Mouse (Mus musculus): ENCODE results near the gene Vps50. TPM values are rescaled to one million over a fixed set of nuclear protein-coding genes. Genes with fewer than 3 reads are reported as not detected.
A peak's percentile ranks its signal among the peaks of the same experiment; 100 is the strongest.
"Not testable (repeated sequence)": the region's sequence is repeated elsewhere in the genome, so short reads cannot be mapped to it uniquely, and the experiment has no call there.

Vps50 gene
- polyA plus RNA-seq, 1 experiment from 2014 or later: 24.8 TPM

DNA sequence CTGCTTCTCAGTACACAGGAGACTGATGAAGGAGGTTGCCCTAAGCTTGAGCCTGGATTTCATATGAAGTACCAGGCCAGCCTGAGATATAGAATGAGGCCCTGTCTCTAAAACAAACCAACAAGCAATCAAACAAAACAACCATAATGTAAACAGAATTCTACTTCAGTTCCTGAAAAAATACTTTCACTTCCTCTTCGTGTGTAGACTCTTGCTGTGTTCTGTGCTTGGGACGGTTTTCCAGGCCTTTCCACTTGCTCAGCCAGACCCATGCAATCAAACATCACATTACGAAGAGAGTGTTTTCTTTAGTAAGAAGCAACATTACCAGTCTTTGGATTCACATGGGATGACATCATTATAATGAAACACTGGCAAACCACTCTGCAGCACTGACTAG lies 16.5 kb upstream of the Vps50 start:
- H3K27ac ChIP-seq (replicated peaks; ENCODE audit: low read depth, low read length): no peak overlapping the region
- H3K9me3 ChIP-seq (ENCODE audit: control insufficient read depth, low read length): no peaks in the 10 kb centered on the region
- ATAC-seq (ENCODE audit: low read depth) (no peak), DNase-seq (ENCODE audit: low spot score) (no peak)
- no peaks in the 10 kb centered on the region for H3K27me3 ChIP-seq (replicated peaks; ENCODE audit: control insufficient read depth, insufficient read depth, low read length)
- no peaks in the 10 kb centered on the region for H3K4me1 ChIP-seq (ENCODE audit: control insufficient read depth, insufficient read depth, low read length)
- WGBS: 70% methylated on average over 3 of the region's 3 CpGs
- no peak overlapping the region for H3K4me2 ChIP-seq (ENCODE audit: low read depth, low read length)
- H3K36me3 ChIP-seq (ENCODE audit: control insufficient read depth, insufficient read depth, low read length): no peaks in the 10 kb centered on the region
- H3K9ac ChIP-seq (ENCODE audit: low read depth, low read length): no peak overlapping the region
- no peak overlapping the region for H3K4me3 ChIP-seq (ENCODE audit: low read depth, low read length)

DNA sequence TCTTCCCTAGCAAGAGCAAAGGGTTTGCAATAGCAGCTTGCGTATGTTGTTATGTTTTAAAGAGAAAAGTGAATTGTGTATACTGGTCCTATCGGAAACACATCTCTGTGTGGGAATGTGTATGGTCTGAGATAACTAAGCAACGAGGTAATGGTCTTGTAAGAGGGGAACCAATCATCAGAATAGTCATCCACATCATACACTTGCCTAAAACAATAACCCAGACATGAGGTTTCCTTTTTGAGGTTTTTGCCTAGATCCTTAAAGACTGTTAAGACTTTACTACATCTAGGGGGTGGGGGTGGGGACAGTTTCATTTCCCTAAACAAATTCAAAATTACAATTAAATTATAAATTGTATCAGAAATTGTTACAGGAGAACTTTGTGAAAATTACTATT lies 13.0 kb upstream of the Vps50 start:
- DNase-seq (ENCODE audit: low spot score) (no peak), ATAC-seq (ENCODE audit: low read depth) (no peak)
- no peak overlapping the region for H3K4me3 ChIP-seq (ENCODE audit: low read depth, low read length)
- H3K9ac ChIP-seq (ENCODE audit: low read depth, low read length): no peak overlapping the region
- H3K27ac ChIP-seq (replicated peaks; ENCODE audit: low read depth, low read length): no peak overlapping the region
- H3K4me1 ChIP-seq (ENCODE audit: control insufficient read depth, insufficient read depth, low read length): no peaks in the 10 kb centered on the region
- no peaks in the 10 kb centered on the region for H3K36me3 ChIP-seq (ENCODE audit: control insufficient read depth, insufficient read depth, low read length)
- no peaks in the 10 kb centered on the region for H3K9me3 ChIP-seq (ENCODE audit: control insufficient read depth, low read length)
- no peaks in the 10 kb centered on the region for H3K27me3 ChIP-seq (replicated peaks; ENCODE audit: control insufficient read depth, insufficient read depth, low read length)
- 75% methylated on average over 3 of the region's 3 CpGs for WGBS
- H3K4me2 ChIP-seq (ENCODE audit: low read depth, low read length): no peak overlapping the region

DNA sequence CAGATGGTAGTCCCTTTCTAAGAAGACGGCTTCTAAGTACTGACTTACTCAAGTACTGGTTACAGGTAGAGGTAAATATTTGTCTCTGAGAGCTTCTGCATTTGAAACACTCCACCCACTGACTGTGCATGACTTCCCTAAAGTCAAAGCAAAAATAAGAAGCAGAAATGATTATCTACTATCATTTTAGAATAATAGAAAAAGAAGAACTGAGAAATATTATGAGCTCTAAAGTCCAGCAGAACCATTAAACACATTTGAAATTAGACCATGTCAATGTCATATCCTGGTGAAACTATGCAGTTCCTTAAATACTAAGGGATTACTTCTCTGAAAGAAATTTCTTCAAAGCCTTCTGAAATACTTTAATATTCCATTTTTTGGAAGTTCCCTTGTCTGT lies 10.8 kb upstream of the Vps50 start:
- no peaks in the 10 kb centered on the region for H3K9me3 ChIP-seq (ENCODE audit: control insufficient read depth, low read length)
- DNase-seq (ENCODE audit: low spot score): no peak
- no peak for ATAC-seq (ENCODE audit: low read depth)
- H3K36me3 ChIP-seq (ENCODE audit: control insufficient read depth, insufficient read depth, low read length): no peaks in the 10 kb centered on the region
- 87% methylated on average over 1 of the region's 1 CpGs for WGBS
- no peak overlapping the region for H3K4me3 ChIP-seq (ENCODE audit: low read depth, low read length)
- no peaks in the 10 kb centered on the region for H3K4me1 ChIP-seq (ENCODE audit: control insufficient read depth, insufficient read depth, low read length)
- no peak overlapping the region for H3K27ac ChIP-seq (replicated peaks; ENCODE audit: low read depth, low read length)
- H3K4me2 ChIP-seq (ENCODE audit: low read depth, low read length): no peak overlapping the region
- H3K9ac ChIP-seq (ENCODE audit: low read depth, low read length): no peak overlapping the region
- H3K27me3 ChIP-seq (replicated peaks; ENCODE audit: control insufficient read depth, insufficient read depth, low read length): no peaks in the 10 kb centered on the region

DNA sequence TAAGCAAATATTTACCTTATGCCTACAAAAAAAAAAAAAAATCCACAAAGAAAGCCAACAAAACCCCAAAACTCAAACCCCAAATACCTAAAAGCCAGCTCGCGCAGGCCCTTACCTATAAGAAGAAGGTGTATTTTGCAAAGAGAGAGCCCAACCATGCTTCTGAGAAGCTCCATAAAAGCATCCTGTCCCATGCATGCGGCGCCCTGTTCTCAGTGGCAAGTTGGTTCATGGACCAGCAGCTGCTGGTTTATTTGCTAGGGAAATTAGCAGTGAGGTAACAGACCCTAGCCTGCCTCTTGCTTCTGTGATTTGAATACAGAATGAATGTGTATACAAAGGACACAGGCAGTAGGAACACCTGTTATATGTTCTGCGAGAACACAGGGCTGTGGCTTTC lies 3.9 kb upstream of the Vps50 start:
- 79% methylated on average over 5 of the region's 5 CpGs for WGBS
- H3K4me1 ChIP-seq (ENCODE audit: control insufficient read depth, insufficient read depth, low read length): peaks cover 4% of the 10 kb centered on the region; the same call in 1 of the 2 replicates
- no peak overlapping the region for H3K4me2 ChIP-seq (ENCODE audit: low read depth, low read length)
- no peak overlapping the region for H3K27ac ChIP-seq (replicated peaks; ENCODE audit: low read depth, low read length)
- H3K36me3 ChIP-seq (ENCODE audit: control insufficient read depth, insufficient read depth, low read length): no peaks in the 10 kb centered on the region
- DNase-seq (ENCODE audit: low spot score) (no peak), ATAC-seq (ENCODE audit: low read depth) (no peak)
- no peaks in the 10 kb centered on the region for H3K27me3 ChIP-seq (replicated peaks; ENCODE audit: control insufficient read depth, insufficient read depth, low read length)
- H3K9me3 ChIP-seq (ENCODE audit: control insufficient read depth, low read length): no peaks in the 10 kb centered on the region
- H3K9ac ChIP-seq (ENCODE audit: low read depth, low read length): no peak overlapping the region
- no peak overlapping the region for H3K4me3 ChIP-seq (ENCODE audit: low read depth, low read length)

DNA sequence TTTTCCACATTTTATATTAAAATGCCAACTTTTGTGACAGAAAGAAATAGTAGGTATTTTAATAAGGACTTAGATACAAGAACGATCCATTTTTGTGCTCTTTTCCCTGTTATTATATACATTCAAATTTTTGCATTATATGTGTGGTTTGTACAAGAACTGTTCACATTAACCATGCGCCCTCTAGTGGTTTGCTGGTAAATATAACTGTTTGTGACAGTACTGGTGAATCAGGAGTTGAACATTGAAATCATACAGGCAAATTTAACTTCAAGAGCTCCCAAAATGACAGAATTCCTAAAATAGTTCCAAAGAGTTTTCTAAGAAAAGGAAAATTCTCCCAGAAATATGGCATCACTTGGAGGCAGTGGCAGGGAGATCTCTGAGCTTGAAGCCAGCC lies 2.0 kb upstream of the Vps50 start:
- ATAC-seq (ENCODE audit: low read depth) (no peak), DNase-seq (ENCODE audit: low spot score) (peak; percentile 85)
- Histone ChIP-seq H3K4me1 (ENCODE audit: control insufficient read depth, insufficient read depth, low read length) (peaks cover 4% of the 10 kb centered on the region; the same call in 1 of the 2 replicates), H3K36me3 (ENCODE audit: control insufficient read depth, insufficient read depth, low read length) (no peaks in the 10 kb centered on the region), H3K27ac (replicated peaks; ENCODE audit: low read depth, low read length) (no peak overlapping the region), H3K4me3 (ENCODE audit: low read depth, low read length) (no peak overlapping the region), H3K27me3 (replicated peaks; ENCODE audit: control insufficient read depth, insufficient read depth, low read length) (no peaks in the 10 kb centered on the region), H3K9me3 (ENCODE audit: control insufficient read depth, low read length) (no peaks in the 10 kb centered on the region), H3K9ac (ENCODE audit: low read depth, low read length) (no peak overlapping the region), H3K4me2 (ENCODE audit: low read depth, low read length) (no peak overlapping the region)
- WGBS: 6% methylated on average over 2 of the region's 2 CpGs

DNA sequence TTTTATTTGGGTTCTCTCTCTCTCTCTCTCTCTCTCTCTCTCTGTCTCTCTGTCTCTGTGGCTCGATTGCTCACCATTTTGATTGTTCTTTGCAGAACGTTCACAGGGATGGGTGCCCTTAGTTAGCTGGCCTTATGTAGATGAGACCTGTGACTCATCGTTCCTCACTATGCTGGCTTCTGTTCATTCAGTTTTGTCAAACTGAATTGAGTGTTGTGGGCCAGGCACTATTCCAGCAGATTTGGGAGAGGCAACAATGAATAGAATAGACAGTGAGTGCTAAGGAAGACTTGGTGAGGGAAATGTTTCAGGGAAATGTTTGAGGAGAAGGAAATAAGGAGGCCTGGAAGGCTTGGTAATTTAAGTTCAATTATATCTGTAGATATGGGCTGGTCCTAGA lies 2.1 kb downstream of the Vps50 start:
- no peak overlapping the region for H3K9ac ChIP-seq (ENCODE audit: low read depth, low read length)
- no peak overlapping the region for H3K27ac ChIP-seq (replicated peaks; ENCODE audit: low read depth, low read length)
- H3K4me2 ChIP-seq (ENCODE audit: low read depth, low read length): no peak overlapping the region
- no peaks in the 10 kb centered on the region for H3K27me3 ChIP-seq (replicated peaks; ENCODE audit: control insufficient read depth, insufficient read depth, low read length)
- ATAC-seq (ENCODE audit: low read depth): no peak
- WGBS: 94% methylated on average over 3 of the region's 3 CpGs
- no peaks in the 10 kb centered on the region for H3K36me3 ChIP-seq (ENCODE audit: control insufficient read depth, insufficient read depth, low read length)
- no peak overlapping the region for H3K4me3 ChIP-seq (ENCODE audit: low read depth, low read length)
- DNase-seq (ENCODE audit: low spot score): no peak
- no peaks in the 10 kb centered on the region for H3K9me3 ChIP-seq (ENCODE audit: control insufficient read depth, low read length)
- peaks cover 4% of the 10 kb centered on the region; the same call in 1 of the 2 replicates for H3K4me1 ChIP-seq (ENCODE audit: control insufficient read depth, insufficient read depth, low read length)

DNA sequence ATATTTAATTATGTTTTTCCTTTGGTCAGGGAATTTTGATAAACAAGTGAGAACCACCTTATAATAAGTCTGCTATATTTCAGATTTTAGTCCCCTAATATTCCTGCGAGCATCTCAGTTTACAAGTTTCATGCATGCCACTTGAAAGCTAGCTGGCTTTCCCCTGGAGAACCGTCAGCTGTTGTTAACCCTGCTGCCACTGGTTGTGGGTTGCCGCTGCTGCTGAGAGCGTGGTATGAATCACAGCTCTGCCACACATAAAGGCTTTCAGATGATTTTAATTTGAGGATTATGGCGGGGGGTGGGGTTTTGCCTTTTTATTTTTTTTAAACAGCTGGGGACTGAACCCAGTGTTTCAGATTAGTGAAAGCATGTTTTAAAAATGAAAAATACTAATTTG lies 7.1 kb downstream of the Vps50 start:
- Histone ChIP-seq H3K4me1 (ENCODE audit: control insufficient read depth, insufficient read depth, low read length) (no peaks in the 10 kb centered on the region), H3K27ac (replicated peaks; ENCODE audit: low read depth, low read length) (no peak overlapping the region), H3K4me2 (ENCODE audit: low read depth, low read length) (no peak overlapping the region), H3K9me3 (ENCODE audit: control insufficient read depth, low read length) (no peaks in the 10 kb centered on the region), H3K9ac (ENCODE audit: low read depth, low read length) (no peak overlapping the region), H3K36me3 (ENCODE audit: control insufficient read depth, insufficient read depth, low read length) (no peaks in the 10 kb centered on the region), H3K27me3 (replicated peaks; ENCODE audit: control insufficient read depth, insufficient read depth, low read length) (no peaks in the 10 kb centered on the region), H3K4me3 (ENCODE audit: low read depth, low read length) (no peak overlapping the region)
- no peak for ATAC-seq (ENCODE audit: low read depth)
- DNase-seq (ENCODE audit: low spot score): peak; percentile 78
- 38% methylated on average over 5 of the region's 5 CpGs for WGBS

DNA sequence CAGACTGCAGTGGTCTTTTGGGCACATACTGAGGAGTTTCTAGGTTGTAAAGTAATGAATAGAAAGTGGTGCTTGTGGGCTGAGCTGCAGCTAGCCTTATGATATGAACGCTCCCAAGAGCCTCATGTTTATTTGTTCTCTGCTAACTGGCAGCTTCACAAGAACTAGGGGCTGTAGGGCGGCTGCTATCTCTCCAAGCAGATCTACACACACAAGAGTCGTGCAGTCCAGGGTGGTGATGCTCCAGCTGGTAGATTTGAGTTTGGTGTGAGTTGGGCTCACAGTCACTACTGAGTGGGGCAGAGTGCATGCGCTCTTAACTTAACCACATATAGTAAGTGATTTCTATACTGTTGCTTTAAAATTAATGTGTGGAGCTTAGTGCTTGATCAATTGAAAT lies 8.9 kb downstream of the Vps50 start:
- Histone ChIP-seq H3K9ac (ENCODE audit: low read depth, low read length) (no peak overlapping the region), H3K4me2 (ENCODE audit: low read depth, low read length) (no peak overlapping the region), H3K36me3 (ENCODE audit: control insufficient read depth, insufficient read depth, low read length) (no peaks in the 10 kb centered on the region), H3K27me3 (replicated peaks; ENCODE audit: control insufficient read depth, insufficient read depth, low read length) (no peaks in the 10 kb centered on the region), H3K4me3 (ENCODE audit: low read depth, low read length) (no peak overlapping the region), H3K4me1 (ENCODE audit: control insufficient read depth, insufficient read depth, low read length) (no peaks in the 10 kb centered on the region), H3K9me3 (ENCODE audit: control insufficient read depth, low read length) (no peaks in the 10 kb centered on the region), H3K27ac (replicated peaks; ENCODE audit: low read depth, low read length) (no peak overlapping the region)
- WGBS: 80% methylated on average over 4 of the region's 4 CpGs
- ATAC-seq (ENCODE audit: low read depth): no peak
- no peak for DNase-seq (ENCODE audit: low spot score)

DNA sequence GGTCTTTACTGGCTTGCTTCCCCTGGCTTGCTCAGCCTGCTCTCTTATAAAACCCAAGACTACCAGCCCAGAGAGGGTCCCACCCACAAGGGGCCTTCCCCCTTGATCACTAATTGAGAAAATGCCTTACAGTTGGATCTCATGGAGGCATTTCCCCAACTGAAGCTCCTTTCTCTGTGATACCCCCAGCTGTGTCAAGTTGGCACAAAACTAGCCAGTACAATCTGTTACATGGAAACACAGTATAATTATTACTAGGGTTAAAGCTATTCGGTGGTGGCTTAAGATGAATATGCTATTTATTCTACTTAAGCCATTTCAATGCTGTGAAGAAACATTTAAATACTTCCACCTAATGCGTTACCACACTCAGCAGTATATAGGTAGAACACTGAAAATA lies 10.0 kb downstream of the Vps50 start:
- H3K4me1 ChIP-seq (ENCODE audit: control insufficient read depth, insufficient read depth, low read length); H3K4me2 ChIP-seq (ENCODE audit: low read depth, low read length); H3K4me3 ChIP-seq (ENCODE audit: low read depth, low read length); H3K27me3 ChIP-seq (replicated peaks; ENCODE audit: control insufficient read depth, insufficient read depth, low read length); ATAC-seq (ENCODE audit: low read depth); H3K9me3 ChIP-seq (ENCODE audit: control insufficient read depth, low read length); DNase-seq (ENCODE audit: low spot score); H3K9ac ChIP-seq (ENCODE audit: low read depth, low read length); H3K27ac ChIP-seq (replicated peaks; ENCODE audit: low read depth, low read length); H3K36me3 ChIP-seq (ENCODE audit: control insufficient read depth, insufficient read depth, low read length): not testable (repeated sequence)
- 88% methylated on average over 2 of the region's 2 CpGs for WGBS

Measured in embryonic facial prominence, embryonic 14.5 days (tissue).